Mouse (Mus musculus) CH12.LX (cell line): Measurements from ENCODE around the gene Rbfox1. TPM values are rescaled to one million over a fixed set of nuclear protein-coding genes. Genes with fewer than 3 reads are reported as not detected.

Source experiments
- DNase-seq: peaks from one replicate; pipeline ENCODE4 v3.0.0-alpha.2; 2013; ENCODE audit errors: extremely low read depth
- H3K27ac ChIP-seq: 2 replicates; pipeline ENCODE4 v1.5.1; 2012; ENCODE audit warnings: low read depth, mild to moderate bottlenecking, control low read depth, moderate library complexity; ENCODE audit not compliant: insufficient read depth
- H3K27me3 ChIP-seq: replicated peaks from 2 replicates; pipeline ENCODE3; 2012; ENCODE audit warnings: inconsistent platforms
- H3K36me3 ChIP-seq, 2 experiments: replicated peaks in 1 of 2; 2 replicates each; pipeline versions ENCODE3 to v1.6.1; 2012; ENCODE audit warnings: inconsistent platforms in 1 of 2, low read length in 1 of 2, mild to moderate bottlenecking in 1 of 2, mixed read lengths in 1 of 2, moderate library complexity in 1 of 2; ENCODE audit not compliant: control insufficient read depth in 1 of 2, insufficient read depth in 1 of 2
- H3K4me1 ChIP-seq, 2 experiments: 2 replicates each; pipeline ENCODE4 v1.6.1; 2012; ENCODE audit warnings: inconsistent platforms in 1 of 2, moderate library complexity in 1 of 2; ENCODE audit not compliant: insufficient read depth in 2 of 2, control insufficient read depth in 1 of 2
- H3K4me2 ChIP-seq: 2 replicates; pipeline ENCODE4 v1.6.1; 2012; ENCODE audit warnings: low read depth, mild to moderate bottlenecking, control low read depth; ENCODE audit not compliant: poor library complexity, insufficient read depth, severe bottlenecking
- H3K4me3 ChIP-seq, 3 experiments: fragments of 150-350 bp in 1 of 3; sonication (generic) in 1 of 3; replicated peaks in 1 of 3; 2 replicates each; pipeline versions ENCODE3 to v1.5.1; 2011 to 2012; ENCODE audit warnings: low read depth in 2 of 3, low read length in 2 of 3, mild to moderate bottlenecking in 2 of 3, moderate library complexity in 2 of 3, control low read depth in 1 of 3, improper control_type of control experiment in 1 of 3, inconsistent platforms in 1 of 3, mixed read lengths in 1 of 3; ENCODE audit not compliant: poor library complexity in 1 of 3
- H3K79me2 ChIP-seq: replicated peaks from 2 replicates; pipeline ENCODE4 v1.6.1; 2012; ENCODE audit warnings: mild to moderate bottlenecking, moderate library complexity; ENCODE audit not compliant: control insufficient read depth, poor library complexity, insufficient read depth, severe bottlenecking; ENCODE audit errors: extremely low read depth
- H3K9ac ChIP-seq: 2 replicates; pipeline ENCODE4 v1.6.1; 2012; ENCODE audit warnings: low read depth, mild to moderate bottlenecking, control low read depth, moderate library complexity; ENCODE audit not compliant: insufficient read depth
- H3K9me3 ChIP-seq: replicated peaks from 2 replicates; pipeline ENCODE3; 2012; ENCODE audit warnings: low read length, inconsistent platforms, mixed read lengths
- BHLHE40 ChIP-seq: IDR thresholded peaks from 2 replicates; pipeline ENCODE4 v1.6.1; 2011; ENCODE audit warnings: mild to moderate bottlenecking, low read depth, low read length, improper control_type of control experiment
- CHD2 ChIP-seq: IDR thresholded peaks from 2 replicates; pipeline ENCODE4 v1.6.1; 2011; ENCODE audit warnings: low read length, improper control_type of control experiment
- CTCF ChIP-seq, 2 experiments: IDR thresholded peaks in 1 of 2; conservative IDR thresholded peaks in 1 of 2; 2 replicates each; pipeline ENCODE4 v1.5.1; 2011 to 2012; ENCODE audit warnings: low read depth in 2 of 2, low read length in 2 of 2, improper control_type of control experiment in 1 of 2, inconsistent platforms in 1 of 2, mild to moderate bottlenecking in 1 of 2, moderate library complexity in 1 of 2
- ELF1 ChIP-seq: IDR thresholded peaks from 2 replicates; pipeline ENCODE4 v1.6.1; 2014; ENCODE audit warnings: low read depth, mild to moderate bottlenecking, inconsistent platforms, low read length, improper control_type of control experiment
- ETS1 ChIP-seq: conservative IDR thresholded peaks from 2 replicates; pipeline ENCODE4 v1.6.1; 2012; ENCODE audit warnings: low read depth, mild to moderate bottlenecking, inconsistent platforms, low read length, improper control_type of control experiment, moderate library complexity
- GABPA ChIP-seq: IDR thresholded peaks from 2 replicates; pipeline ENCODE4 v1.6.1; 2012; ENCODE audit warnings: low read depth, low read length, improper control_type of control experiment, inconsistent platforms; ENCODE audit not compliant: insufficient replicate concordance
- IRF4 ChIP-seq: IDR thresholded peaks from 2 replicates; pipeline ENCODE4 v1.6.1; 2014; ENCODE audit warnings: low read depth, mild to moderate bottlenecking, inconsistent platforms, low read length, improper control_type of control experiment
- JUN ChIP-seq: IDR thresholded peaks from 2 replicates; pipeline ENCODE4 v1.6.1; 2011; ENCODE audit warnings: low read depth, mild to moderate bottlenecking, low read length, improper control_type of control experiment, moderate library complexity; ENCODE audit not compliant: insufficient read depth
- JUND ChIP-seq: conservative IDR thresholded peaks from 2 replicates; pipeline ENCODE4 v1.6.1; 2011; ENCODE audit warnings: low read depth, low read length, improper control_type of control experiment
- KAT2A ChIP-seq: IDR thresholded peaks from 2 replicates; pipeline ENCODE4 v1.6.1; 2012; ENCODE audit warnings: low read length, improper control_type of control experiment, inconsistent platforms; ENCODE audit not compliant: insufficient replicate concordance
- MAFK ChIP-seq: IDR thresholded peaks from 2 replicates; pipeline ENCODE4 v1.6.1; 2011; ENCODE audit warnings: low read length, improper control_type of control experiment; ENCODE audit not compliant: insufficient replicate concordance
- MAX ChIP-seq: IDR thresholded peaks from 2 replicates; pipeline ENCODE4 v1.6.1; 2011; ENCODE audit warnings: low read length, improper control_type of control experiment
- MXI1 ChIP-seq: IDR thresholded peaks from 2 replicates; pipeline ENCODE4 v1.6.1; 2011; ENCODE audit warnings: mild to moderate bottlenecking, low read depth, low read length, improper control_type of control experiment
- MYC ChIP-seq: IDR thresholded peaks from 2 replicates; pipeline ENCODE4 v1.6.1; 2011; ENCODE audit warnings: low read depth, mild to moderate bottlenecking, improper control_type of control experiment, low read length
- POLR2AphosphoS2 ChIP-seq: IDR thresholded peaks from 2 replicates; pipeline ENCODE4 v1.6.1; 2011; ENCODE audit warnings: low read depth, low read length, improper control_type of control experiment
- RCOR1 ChIP-seq: conservative IDR thresholded peaks from 2 replicates; pipeline ENCODE4 v1.6.1; 2012; ENCODE audit warnings: low read depth, mild to moderate bottlenecking, inconsistent platforms, low read length, improper control_type of control experiment
- SIN3A ChIP-seq: IDR thresholded peaks from 2 replicates; pipeline ENCODE4 v1.6.1; 2012; ENCODE audit warnings: low read length, improper control_type of control experiment, inconsistent platforms
- SMC3 ChIP-seq: IDR thresholded peaks from 2 replicates; pipeline ENCODE4 v1.6.1; 2011; ENCODE audit warnings: low read depth, low read length, improper control_type of control experiment
- TCF12 ChIP-seq: IDR thresholded peaks from 2 replicates; pipeline ENCODE4 v1.6.1; 2014; ENCODE audit warnings: low read depth, mild to moderate bottlenecking, inconsistent platforms, low read length, improper control_type of control experiment
- UBTF ChIP-seq: IDR thresholded peaks from 2 replicates; pipeline ENCODE4 v1.6.1; 2012; ENCODE audit warnings: low read depth, mild to moderate bottlenecking, inconsistent platforms, low read length, improper control_type of control experiment, moderate library complexity
- USF2 ChIP-seq: conservative IDR thresholded peaks from 2 replicates; pipeline ENCODE4 v1.6.1; 2011; ENCODE audit warnings: low read depth, low read length, improper control_type of control experiment
- ZMIZ1 ChIP-seq: IDR thresholded peaks from 2 replicates; pipeline ENCODE4 v1.6.1; 2012; ENCODE audit warnings: low read depth, mild to moderate bottlenecking, inconsistent platforms, low read length, improper control_type of control experiment
- ZNF384 ChIP-seq: IDR thresholded peaks from 2 replicates; pipeline ENCODE4 v1.6.1; 2012; ENCODE audit warnings: low read depth, low read length, improper control_type of control experiment, inconsistent platforms
- dilution Hi-C: fragments of 300-500 bp; cut with MboI; formaldehyde crosslinking; loops from 2 replicates; pipeline ENCODE4 v1.14.3; 2020; ENCODE audit warnings: low sequenced_read_pairs; ENCODE audit not compliant: extremely low pct_unique_long_range_greater_than_20kb, extremely low pct_ligation_motif_present
- in situ Hi-C: fragments of 300-500 bp; cut with MboI; formaldehyde crosslinking; loops from 3 replicates; pipeline ENCODE4 v1.14.3; 2019; ENCODE audit warnings: low sequenced_read_pairs, low pct_ligation_motif_present, low pct_unique_long_range_greater_than_20kb, mixed read lengths
- polyA plus RNA-seq: library from polyadenylated mRNA; unstranded; fragments of >175 nt; gene quantifications from 2 replicates; pipeline ENCODE4 v1.2.1, GENCODE M21; 2012; ENCODE audit warnings: low read depth; ENCODE audit not compliant: insufficient read length
- total RNA-seq, 2 experiments: library from RNA; depleted of rRNA; stranded (reverse); fragments of 300-350 nt in 1 of 2; fragments of >200 nt in 1 of 2; gene quantifications; 2 replicates each; pipeline ENCODE4 v1.2.3; 2012 to 2014

Gene Rbfox1
- total and polyA plus RNA-seq, 3 experiments, result not detected

DNA sequence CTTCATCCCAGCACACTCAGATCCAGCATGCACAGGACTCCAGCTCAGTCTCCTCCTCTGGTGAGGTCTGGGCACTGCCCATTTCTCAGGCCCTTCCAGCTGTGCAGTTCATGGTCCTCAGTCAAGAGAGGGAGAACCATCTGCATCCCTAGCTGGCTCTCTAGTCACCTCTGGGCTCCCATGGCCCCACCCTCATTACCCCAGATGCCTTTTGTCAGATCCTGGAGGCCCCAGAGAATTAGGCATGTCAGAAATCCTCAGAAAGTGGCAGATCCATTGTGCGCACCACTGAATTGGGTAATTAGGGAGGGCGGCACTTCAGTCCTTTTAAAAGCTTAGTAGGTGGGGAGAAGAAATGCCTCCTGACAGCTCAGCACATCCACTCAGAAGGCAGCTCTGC, 32.1 kb upstream of the Rbfox1 start:
- Histone ChIP-seq H3K27me3 (peaks cover 23% of the 10 kb centered on the region), H3K36me3 (no peaks in the 10 kb centered on the region), H3K9me3 (peaks cover 24% of the 10 kb centered on the region), H3K27ac (no peak overlapping the region), H3K79me2 (no peaks in the 10 kb centered on the region), H3K4me2 (no peak overlapping the region), H3K4me1 (no peaks in the 10 kb centered on the region)
- in situ Hi-C loops, result no loop called here
- DNase-seq, result no peak
- TF ChIP-seq CTCF (conservative IDR thresholded peaks at IDR 0.05 in 1 of 2, IDR thresholded peaks at IDR 0.05 in 1 of 2; ENCODE audit: low read depth in 2 of 2, low read length in 2 of 2) (no peak), JUND (no peak), MAX (no peak), IRF4 (no peak), RCOR1 (no peak), SMC3 (no peak), USF2 (no peak), MXI1 (no peak), ELF1 (no peak), MAFK (no peak), UBTF (no peak), POLR2AphosphoS2 (no peak), BHLHE40 (no peak), GABPA (no peak), ZNF384 (no peak), SIN3A (no peak)
- TF ChIP-seq, all 38 proteins: peak for 0
- dilution Hi-C loops, result no loop called here
- no peak overlapping the region for H3K9ac ChIP-seq
- H3K4me3 ChIP-seq, result no peak overlapping the region

- in situ Hi-C loops, result no loop called here
- Histone ChIP-seq H3K9me3 (peaks cover 28% of the 10 kb centered on the region), H3K4me2 (no peak overlapping the region), H3K4me3 (no peak overlapping the region), H3K9ac (no peak overlapping the region), H3K79me2 (no peaks in the 10 kb centered on the region)
- TF ChIP-seq ETS1 (no peak), KAT2A (no peak), MYC (no peak), ELF1 (no peak), SMC3 (no peak), ZMIZ1 (no peak), CTCF (conservative IDR thresholded peaks at IDR 0.05 in 1 of 2, IDR thresholded peaks at IDR 0.05 in 1 of 2; ENCODE audit: low read depth in 2 of 2, low read length in 2 of 2) (no peak), MAX (no peak), TCF12 (no peak), MAFK (no peak), JUN (no peak), RCOR1 (no peak), CHD2 (no peak), USF2 (no peak)
- TF ChIP-seq, all 38 proteins: peak for 0
- DNase-seq, result no peak
- no peaks in the 10 kb centered on the region for H3K36me3 ChIP-seq
- H3K4me1 ChIP-seq, result no peaks in the 10 kb centered on the region
- peaks cover 21% of the 10 kb centered on the region for H3K27me3 ChIP-seq
- dilution Hi-C loops, result no loop called here
- no peak overlapping the region for H3K27ac ChIP-seq
These were observed 20.8 kb upstream of the Rbfox1 start for GRCm38 (mm10) chr16:5864350-5864749.
